Mouse (Mus musculus) lung, adult 2 months (tissue): ENCODE results near the gene Gm6309.

Experiments used
- CTCF ChIP-seq: fragments of 200-500 bp; IDR thresholded peaks from 2 replicates; pipeline ENCODE4 v1.5.1; 2011; ENCODE audit warnings: mild to moderate bottlenecking, low read length, control low read depth; ENCODE audit not compliant: insufficient read depth
- POLR2A ChIP-seq: fragments of 200-500 bp; IDR thresholded peaks from 2 replicates; pipeline ENCODE4 v1.6.1; 2011; ENCODE audit warnings: low read depth, mild to moderate bottlenecking, control low read depth, low read length, borderline replicate concordance; ENCODE audit errors: extremely low read depth

DNA sequence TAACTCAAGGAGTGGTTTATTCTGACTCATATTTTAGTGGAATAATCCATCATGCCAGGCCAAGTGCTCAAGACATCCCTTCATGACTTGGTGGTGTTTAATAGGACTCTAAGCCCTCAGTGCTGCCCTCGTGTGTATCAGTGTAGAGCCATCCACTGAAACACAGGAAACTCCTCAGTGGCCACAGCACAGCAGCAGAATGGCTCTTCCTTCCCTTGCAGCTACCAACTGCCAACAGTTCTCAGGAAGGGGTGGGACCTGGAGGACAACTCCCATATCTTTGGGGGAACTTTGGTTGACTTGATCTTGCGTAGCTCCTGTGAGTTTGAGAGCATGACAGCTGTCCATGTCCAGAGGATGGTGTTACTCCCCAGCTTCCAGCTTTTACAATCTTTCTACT, 33.4 kb upstream of the Gm6309 start:
- TF ChIP-seq CTCF (no peak), POLR2A (no peak)
